Mouse (Mus musculus): ENCODE data around the gene Trim66.

Gene Trim66

DNA sequence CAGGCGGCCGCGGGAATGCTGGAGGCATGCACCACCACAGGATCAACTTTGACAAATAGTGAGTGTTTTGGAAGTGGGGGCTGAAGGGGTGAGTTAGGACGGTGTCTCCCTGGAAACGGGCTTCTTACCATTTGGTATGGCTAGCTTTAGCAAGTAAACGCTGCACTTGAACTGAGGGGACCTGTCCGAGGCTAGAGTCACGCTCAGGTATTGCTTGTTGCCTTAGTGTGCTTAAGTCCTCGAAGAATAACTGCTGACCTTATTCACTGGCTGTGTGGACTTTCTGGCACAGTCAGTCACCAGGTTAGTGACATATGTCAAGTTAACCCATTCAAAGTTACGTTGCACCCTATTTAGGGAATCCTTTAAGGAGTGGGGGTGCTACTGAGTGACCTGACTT is 12.0 kb upstream of the Trim66 start:
- DNase-seq: no peak

DNA sequence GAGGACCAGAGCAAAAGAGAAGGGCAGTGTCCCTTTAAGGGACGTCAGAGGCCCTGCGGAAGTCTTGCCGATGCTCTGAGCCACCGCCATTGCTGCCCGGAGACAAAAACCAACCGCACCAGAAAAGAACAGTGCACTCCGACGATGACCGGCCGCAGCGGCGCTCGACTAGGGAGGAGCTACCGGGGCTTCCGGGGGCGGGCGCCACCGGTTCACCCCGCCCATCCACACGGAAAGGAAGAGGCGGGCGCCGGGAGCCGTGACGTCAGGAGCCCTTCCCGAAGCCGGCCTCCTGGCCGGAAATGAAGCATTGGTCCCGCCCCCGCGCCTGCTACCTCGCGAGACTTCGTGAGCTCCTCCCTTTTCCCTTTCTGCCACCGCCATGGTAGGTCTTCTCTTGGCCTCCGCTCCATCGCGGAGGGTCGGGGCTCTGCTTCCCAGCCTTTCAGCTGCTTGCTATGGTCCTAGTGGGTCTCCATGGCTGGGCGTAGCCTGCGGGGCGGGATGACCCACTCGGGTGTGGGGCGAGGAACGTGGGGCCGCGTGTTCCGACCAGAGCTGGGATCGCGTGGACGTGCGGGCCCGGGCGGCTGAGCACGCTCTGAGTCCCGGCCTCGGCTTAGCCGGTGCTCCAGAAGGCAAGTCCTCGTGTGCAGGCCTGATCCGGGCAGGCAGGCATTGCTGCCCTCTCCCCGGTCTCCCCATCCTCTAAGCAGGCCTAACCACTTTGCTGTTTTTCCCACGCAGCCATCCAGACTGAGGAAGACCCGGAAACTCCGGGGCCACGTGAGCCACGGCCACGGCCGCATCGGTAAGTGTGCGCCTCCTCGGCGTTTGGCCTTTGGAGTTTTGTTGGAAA is 11.1 kb upstream of the Trim66 start, which contains the start of gene Rpl27a:
Gene Rpl27a, plus strand, starts transcription at position 310 of the 859 bp plus-strand sequence.
- peak; percentile 98 to 99 for DNase-seq

- no peak for DNase-seq
Measured at GRCm38 (mm10) chr7:109518036-109518681, 10.2 kb upstream of the Trim66 start.

GRCm38 (mm10) chr7:109516500-109516899 is 8.6 kb upstream of the Trim66 start:
- DNase-seq: no peak

GRCm38 (mm10) chr7:109511838-109512237 is 3.9 kb upstream of the Trim66 start:
- no peak for DNase-seq

- DNase-seq: no peak
Measured at GRCm38 (mm10) chr7:109510799-109511198, 2.9 kb upstream of the Trim66 start.

DNA sequence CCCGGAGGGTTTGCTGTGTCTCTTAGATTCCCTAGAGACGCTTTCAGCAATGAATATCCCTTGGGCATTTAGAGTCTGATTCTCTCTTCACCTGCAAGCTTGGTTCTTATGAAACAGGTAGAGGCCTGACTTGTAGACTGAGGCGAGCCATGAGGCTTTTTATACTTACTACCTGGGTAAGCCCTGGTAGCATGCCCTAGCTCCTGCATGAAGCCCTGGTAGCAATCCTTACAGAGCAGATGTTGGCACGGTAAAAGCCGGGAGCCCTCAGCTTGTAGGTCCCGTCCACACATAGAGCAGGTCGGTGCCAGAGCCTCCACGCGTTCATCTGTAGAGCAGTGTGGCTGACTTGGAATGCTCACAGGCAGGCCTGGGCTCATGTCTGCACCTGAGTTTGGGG is 362 bp downstream of the Trim66 start:
- no peak for DNase-seq

DNA sequence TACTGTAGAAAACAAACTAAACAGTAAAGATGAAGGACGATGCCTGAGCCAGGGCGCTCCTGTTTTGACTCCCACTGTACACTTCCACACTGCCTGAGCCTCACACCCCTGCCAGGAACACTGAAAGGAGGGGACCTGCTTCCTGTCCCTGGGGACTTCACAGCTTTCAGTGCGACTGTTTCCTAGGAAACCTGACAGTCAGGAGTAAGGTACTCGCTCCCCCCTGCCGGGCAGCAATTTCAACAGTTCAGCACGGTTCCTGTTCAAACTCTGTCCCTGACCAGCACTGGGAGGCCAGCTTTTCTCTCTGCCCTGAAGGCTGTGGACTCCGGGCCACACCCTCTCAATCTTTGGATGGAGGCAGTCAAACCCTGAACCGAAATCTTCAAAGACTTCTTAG is 815 bp downstream of the Trim66 start:
- DNase-seq: no peak

DNA sequence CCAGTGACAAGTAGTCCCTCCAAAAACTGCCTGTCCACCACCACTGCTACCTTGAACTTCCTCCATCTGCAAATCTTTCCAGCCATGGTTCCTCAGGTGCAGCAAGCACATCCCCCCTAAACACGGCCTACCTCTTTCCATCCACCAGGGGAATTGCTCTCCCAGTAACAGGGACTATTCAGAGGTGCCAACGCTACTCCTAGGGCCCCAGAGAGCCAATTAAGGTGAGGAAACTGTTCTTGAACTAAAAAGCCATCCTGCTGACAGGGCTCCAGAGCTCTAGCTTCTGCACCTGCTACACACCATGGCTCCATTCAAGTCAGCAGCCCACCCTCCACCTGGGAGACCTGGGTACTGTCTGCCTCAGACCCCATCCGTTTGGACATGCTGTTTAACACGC is 10.4 kb downstream of the Trim66 start:
- no peak for DNase-seq

DNA sequence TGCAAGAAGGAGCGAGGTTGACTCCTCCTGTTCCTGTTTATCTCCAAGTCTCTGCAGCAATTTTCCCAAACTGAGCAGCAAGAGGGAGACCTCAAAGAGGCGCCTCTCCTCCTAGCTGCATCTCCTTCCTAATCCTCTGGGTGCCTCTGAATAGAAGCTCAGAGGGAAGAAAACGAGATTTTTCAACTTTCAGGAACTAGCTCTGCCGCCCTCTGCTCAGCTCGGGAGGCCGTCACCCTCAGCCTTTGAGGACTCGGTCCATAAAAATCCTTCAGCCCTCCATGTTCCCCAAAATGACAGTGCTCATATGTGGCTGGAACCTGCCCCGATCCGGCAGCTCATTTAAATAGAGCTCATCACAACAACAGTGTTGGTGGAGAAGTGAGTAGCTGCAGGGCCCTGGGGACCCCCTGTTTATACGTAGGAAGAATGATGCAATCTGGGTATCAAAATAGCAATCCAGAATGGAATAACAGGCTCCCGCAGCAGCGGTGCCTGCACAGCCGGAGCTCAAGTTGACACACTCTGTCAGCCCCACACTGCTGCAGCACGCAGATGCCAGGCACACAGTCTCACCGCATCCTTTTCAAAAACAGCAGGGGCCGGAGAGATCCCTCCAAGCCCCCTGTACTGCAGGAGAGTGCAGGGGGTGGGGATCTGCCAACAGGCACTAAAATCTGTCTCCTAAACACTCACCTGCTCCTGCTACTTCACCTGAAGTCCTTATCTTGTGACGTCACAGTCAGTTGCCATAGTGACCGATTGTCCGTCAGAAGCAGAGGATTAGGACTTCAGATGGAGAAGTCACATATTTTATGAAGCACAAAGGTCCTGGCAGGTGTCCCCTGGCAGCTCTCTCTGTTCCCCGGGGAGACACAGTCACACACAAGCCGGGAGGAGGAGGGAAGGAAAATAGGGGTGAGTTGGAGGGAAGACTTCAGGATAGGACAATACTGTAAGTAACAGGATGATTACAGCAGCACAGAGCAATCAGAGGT is 14.3 kb downstream of the Trim66 start:
- no peak for DNase-seq

GRCm38 (mm10) chr7:109492616-109493318 is 15.2 kb downstream of the Trim66 start:
- no peak for DNase-seq

- DNase-seq: no peak
Measured at GRCm38 (mm10) chr7:109484221-109484620, 23.7 kb downstream of the Trim66 start.

DNA sequence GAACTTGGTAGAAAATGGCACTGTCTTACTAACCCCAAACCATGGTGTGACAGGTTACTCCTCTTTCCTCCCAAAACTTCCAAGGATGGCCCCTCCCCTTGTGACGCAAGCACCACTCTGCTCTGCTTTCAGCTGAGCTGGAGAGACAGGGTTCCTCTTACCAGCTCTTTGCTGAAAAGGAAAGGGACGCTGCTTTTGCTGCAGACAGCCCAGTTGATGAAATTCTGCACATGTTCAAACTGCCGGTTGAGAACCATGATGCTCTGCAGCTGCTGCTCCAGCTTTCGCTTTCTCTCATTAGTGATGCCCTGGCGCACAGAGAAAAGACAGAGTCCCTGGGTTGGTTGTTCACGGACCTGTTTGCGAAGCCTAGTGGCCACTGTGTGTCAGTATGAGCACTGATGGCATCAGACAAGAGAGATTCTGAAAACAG is 27.2 kb downstream of the Trim66 start:
- no peak for DNase-seq

GRCm38 (mm10) chr7:109477926-109478325 is 30.0 kb downstream of the Trim66 start:
- no peak for DNase-seq

DNA sequence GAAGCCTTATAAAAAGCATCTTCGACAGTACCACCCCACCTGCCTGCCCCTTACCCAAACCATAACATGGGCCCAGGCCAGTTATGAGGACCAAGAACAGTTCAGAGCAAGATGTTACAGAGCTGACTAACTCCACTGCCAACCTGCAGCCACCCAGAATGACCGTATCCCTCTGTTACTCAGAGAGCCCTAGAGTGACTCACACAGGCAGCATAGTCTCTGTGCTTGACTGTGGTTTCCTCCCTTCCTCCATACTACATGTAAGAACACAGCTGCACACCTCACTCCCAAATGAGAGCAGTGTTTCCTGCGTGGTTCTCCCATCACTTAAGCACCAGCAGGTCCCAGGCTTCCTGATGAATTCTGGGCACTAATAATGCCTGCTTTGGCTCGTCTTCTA is 37.2 kb downstream of the Trim66 start:
- DNase-seq: no peak

DNA sequence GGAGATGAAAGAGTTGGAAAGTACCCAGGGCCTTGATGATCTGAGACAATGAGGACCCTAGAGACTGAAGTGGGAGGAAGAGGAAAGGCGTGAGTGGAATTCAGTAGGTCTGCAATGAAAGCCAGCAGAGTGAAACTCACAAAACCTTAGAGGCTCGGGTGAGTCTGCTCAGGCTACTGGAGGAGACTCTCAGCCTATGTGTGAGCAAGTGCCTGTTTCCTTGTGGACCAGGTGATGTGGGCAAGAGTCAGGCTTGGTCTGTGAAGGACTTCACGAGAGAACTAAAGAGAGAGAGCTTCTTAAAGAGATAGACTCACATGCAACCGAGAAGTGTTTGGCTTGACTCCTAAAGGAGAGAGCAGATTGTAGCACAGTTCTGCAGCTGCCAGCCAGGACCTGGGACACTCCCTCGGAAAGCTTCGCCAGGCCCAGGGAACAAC is 39.7 kb downstream of the Trim66 start:
- no peak for DNase-seq

GRCm38 (mm10) chr7:109467591-109467990 is 40.3 kb downstream of the Trim66 start:
- no peak for DNase-seq

DNA sequence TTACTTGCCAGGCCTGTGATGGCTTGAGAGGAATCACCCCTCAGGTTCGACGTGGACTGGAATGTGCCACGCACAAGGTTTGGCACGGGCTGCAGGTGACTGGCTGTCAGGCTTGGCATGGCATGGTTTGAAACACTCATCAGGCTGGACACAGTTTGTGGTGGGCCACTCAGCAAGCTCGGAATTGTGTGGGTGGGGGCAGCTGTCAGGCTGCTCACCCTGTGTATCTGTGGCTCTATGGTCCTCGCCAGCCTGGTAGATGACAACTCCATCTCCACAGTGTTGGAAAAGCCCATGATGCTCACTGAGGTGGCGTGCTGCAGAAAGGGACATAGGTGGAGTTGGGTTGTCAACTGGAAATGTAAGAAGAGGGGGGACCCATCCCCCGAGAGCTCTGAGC is 47.2 kb downstream of the Trim66 start:
- no peak for DNase-seq

DNA sequence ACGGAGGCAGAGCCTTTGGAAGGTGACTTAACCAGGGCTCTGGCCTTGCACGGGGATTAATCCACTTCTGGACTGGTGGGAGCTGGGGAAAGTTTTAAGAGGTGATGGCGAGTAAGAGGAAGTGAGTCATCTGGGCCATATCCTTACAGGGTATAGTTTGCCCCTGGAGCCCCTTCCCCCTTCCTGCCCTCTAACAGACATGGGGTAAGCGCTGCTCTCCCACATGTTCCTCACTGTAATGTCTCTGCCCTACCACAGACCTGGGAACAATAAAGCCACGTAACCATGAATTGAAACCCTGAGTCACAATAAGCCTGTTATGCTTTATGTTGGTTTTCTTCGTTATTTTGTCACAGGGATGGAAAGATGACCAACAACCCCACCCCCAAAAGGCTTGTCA is 51.4 kb downstream of the Trim66 start:
- no peak for DNase-seq

DNA sequence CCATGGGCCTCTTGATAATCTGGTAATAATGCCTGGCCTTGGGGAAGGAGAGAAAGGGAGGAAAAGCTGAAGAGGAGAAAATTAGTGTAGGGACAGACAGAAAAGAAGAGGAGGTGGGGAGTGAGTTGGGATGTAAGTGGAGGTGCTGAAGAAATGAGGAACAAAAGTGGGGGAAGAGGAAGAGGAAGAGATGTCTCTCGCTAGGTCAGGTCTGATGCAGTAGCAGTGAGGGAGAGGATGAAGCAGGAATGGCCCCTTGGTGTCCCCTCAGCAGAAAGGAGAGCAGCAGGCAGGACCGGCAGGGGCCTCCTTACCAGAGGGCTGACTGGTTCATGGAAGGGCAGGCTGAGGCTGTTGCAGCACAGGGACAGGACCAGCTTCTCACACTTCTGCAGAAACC is 52.2 kb downstream of the Trim66 start:
- DNase-seq: no peak

DNA sequence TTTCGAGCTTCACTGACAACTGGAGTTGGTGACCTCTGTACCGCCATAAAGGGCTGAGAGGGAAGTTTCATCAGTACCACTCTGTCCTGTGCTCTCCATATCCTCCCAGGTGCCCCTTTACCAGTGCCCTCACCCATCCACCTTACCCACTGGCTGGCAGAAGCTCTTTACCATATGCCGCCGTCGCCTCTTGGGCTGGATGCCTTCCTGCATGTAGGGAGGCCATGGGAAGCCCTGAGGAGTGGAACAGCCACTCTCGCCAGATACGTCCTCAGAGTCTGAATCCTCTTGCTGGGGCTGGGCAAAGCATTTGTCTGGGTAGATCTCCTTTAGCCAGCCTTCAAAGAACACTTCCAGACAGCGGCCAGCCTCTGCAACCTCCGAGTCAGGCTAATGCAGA is 53.1 kb downstream of the Trim66 start:
- DNase-seq: no peak

DNA sequence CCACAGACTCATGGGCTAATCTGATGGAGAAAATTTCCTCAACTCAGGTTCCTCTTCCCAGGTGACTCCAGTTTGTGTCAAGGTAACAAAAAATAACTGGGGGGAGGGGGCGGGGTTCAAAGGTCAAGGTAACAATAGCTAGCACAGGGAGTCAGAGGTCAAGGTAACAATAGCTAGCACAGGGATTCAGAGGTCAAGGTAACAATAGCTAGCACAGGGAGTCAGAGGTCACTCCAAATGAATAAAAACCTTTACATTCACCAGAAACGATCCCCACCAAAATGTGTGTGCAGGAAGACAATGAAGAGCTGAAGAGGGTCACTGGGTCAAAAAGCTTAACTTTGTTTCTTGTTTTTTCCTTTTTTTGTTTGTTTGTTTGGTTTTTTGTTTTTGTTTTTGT is 59.9 kb downstream of the Trim66 start:
- DNase-seq: no peak
